Mouse (Mus musculus): ENCODE results near the gene Jazf1.

Jazf1 gene

GRCm38 (mm10) chr6:52954861-52955260 is 113.6 kb downstream of the Jazf1 start:
- no peak for DNase-seq

- DNase-seq: no peak
Observed at GRCm38 (mm10) chr6:52954441-52954840, 114.0 kb downstream of the Jazf1 start.

- DNase-seq: no peak
Observed at GRCm38 (mm10) chr6:52952526-52952900, 115.9 kb downstream of the Jazf1 start.

GRCm38 (mm10) chr6:52951871-52952525 is 116.4 kb downstream of the Jazf1 start:
- DNase-seq: no peak

- no peak for DNase-seq
Observed at GRCm38 (mm10) chr6:52950371-52950770, 118.1 kb downstream of the Jazf1 start.

- DNase-seq: no peak
Observed at GRCm38 (mm10) chr6:52942534-52942933, 125.9 kb downstream of the Jazf1 start.

- no peak for DNase-seq
Observed at GRCm38 (mm10) chr6:52942101-52942500, 126.3 kb downstream of the Jazf1 start.

- DNase-seq: peak; percentile 71
Observed at GRCm38 (mm10) chr6:52937916-52938315, 130.5 kb downstream of the Jazf1 start.

GRCm38 (mm10) chr6:52936995-52937394 is 131.4 kb downstream of the Jazf1 start:
- DNase-seq: peak; percentile 43

- DNase-seq: no peak
Observed at GRCm38 (mm10) chr6:52934021-52934420, 134.4 kb downstream of the Jazf1 start.

- DNase-seq: no peak
Observed at GRCm38 (mm10) chr6:52932603-52933178, 135.7 kb downstream of the Jazf1 start.

GRCm38 (mm10) chr6:52929358-52929757 is 139.1 kb downstream of the Jazf1 start:
- no peak for DNase-seq

- DNase-seq: no peak
Observed at GRCm38 (mm10) chr6:52926947-52927346, 141.5 kb downstream of the Jazf1 start.

GRCm38 (mm10) chr6:52925458-52926042 is 142.9 kb downstream of the Jazf1 start:
- DNase-seq: no peak

- no peak for DNase-seq
Observed at GRCm38 (mm10) chr6:52921248-52921647, 147.2 kb downstream of the Jazf1 start.

GRCm38 (mm10) chr6:52920719-52921118 is 147.7 kb downstream of the Jazf1 start:
- DNase-seq: no peak

GRCm38 (mm10) chr6:52919442-52919841 is 149.0 kb downstream of the Jazf1 start:
- DNase-seq: no peak

- peak; percentile 56 for DNase-seq
Observed at GRCm38 (mm10) chr6:52918980-52919379, 149.5 kb downstream of the Jazf1 start.

GRCm38 (mm10) chr6:52917471-52917870 is 151.0 kb downstream of the Jazf1 start:
- DNase-seq: no peak

GRCm38 (mm10) chr6:52916836-52917376 is 151.5 kb downstream of the Jazf1 start:
- no peak for DNase-seq

- DNase-seq: no peak
Observed at GRCm38 (mm10) chr6:52914921-52915320, 153.5 kb downstream of the Jazf1 start.

- DNase-seq: no peak
Observed at GRCm38 (mm10) chr6:52912143-52912918, 156.1 kb downstream of the Jazf1 start.

GRCm38 (mm10) chr6:52906801-52907200 is 161.6 kb downstream of the Jazf1 start:
- DNase-seq: no peak

Measured in cerebellum, adult 9-11 months (tissue).